Mouse (Mus musculus) lung, postnatal 0 days (tissue): ENCODE data around the gene Astn1.

ENCODE experiments used
- CTCF ChIP-seq: IDR thresholded peaks from 2 replicates; pipeline ENCODE4 v1.5.1; 2016; ENCODE audit warnings: antibody characterized with exemption, mild to moderate bottlenecking
- EP300 ChIP-seq: IDR thresholded peaks from 2 replicates; pipeline ENCODE4 v1.6.1; 2016; ENCODE audit warnings: antibody characterized with exemption, mild to moderate bottlenecking, control low read depth

- TF ChIP-seq CTCF (no peak), EP300 (no peak)
Observed at GRCm38 (mm10) chr1:158397058-158397457, 35.0 kb downstream of the Astn1 start.
